Mouse (Mus musculus) lung, postnatal 0 days (tissue): ENCODE measurements around the gene Inafm2.

Experiments used
- CTCF ChIP-seq: IDR thresholded peaks from 2 replicates; pipeline ENCODE4 v1.5.1; 2016; ENCODE audit warnings: antibody characterized with exemption, mild to moderate bottlenecking
- EP300 ChIP-seq: IDR thresholded peaks from 2 replicates; pipeline ENCODE4 v1.6.1; 2016; ENCODE audit warnings: antibody characterized with exemption, mild to moderate bottlenecking, control low read depth

- TF ChIP-seq CTCF (no peak), EP300 (no peak)
These were observed 19.3 kb downstream of the Inafm2 start for GRCm38 (mm10) chr2:118764875-118765274.
